Mouse (Mus musculus): ENCODE measurements at regions not wholly inside any gene's neighbourhood (a gene's known extent, or its start where the extent isn't known, plus 50 kb on each side); places are given as distances from the start of the nearest gene placed in this dataset.
A peak's percentile ranks its signal among the peaks of the same experiment; 100 is the strongest.

DNA sequence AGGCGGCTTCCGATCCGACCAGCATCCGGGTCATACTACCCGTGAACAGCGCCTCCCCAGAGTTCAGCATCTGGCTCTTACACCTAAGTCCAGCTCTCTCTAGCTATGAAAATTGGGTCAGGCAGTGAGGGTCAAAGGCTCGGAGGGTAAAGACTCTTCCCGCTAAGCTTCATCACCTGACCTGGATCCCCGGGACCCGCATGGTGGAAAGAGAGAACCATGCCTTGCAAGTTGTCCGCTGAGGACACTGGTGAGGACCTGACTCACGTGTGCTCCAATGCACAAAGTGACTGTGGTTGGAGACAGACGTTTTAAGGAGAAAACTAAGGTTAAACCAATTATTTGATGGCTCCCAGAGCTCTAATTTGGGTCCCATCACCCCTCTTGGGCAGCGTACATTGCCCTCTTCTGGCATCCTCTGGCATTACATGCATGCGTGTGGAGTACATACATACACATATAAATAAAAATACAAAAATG, 74.6 kb upstream of the Sall4 start:
- peaks cover 59% of the 10 kb centered on the region for H3K27me3 ChIP-seq
- H3K36me3 ChIP-seq = no peaks in the 10 kb centered on the region
- no peak overlapping the region for H3K4me3 ChIP-seq
- H3K27ac ChIP-seq = no peak overlapping the region
- peak overlapping the region; percentile 31 for H3K4me2 ChIP-seq
- H3K4me1 ChIP-seq (replicated peaks) = peaks cover 37% of the 10 kb centered on the region
- WGBS = 12% methylated on average over 15 of the region's 15 CpGs
- H3K9ac ChIP-seq = no peak overlapping the region
- no peaks in the 10 kb centered on the region for H3K9me3 ChIP-seq
- no peak for ATAC-seq (ENCODE audit: low FRiP score)

DNA sequence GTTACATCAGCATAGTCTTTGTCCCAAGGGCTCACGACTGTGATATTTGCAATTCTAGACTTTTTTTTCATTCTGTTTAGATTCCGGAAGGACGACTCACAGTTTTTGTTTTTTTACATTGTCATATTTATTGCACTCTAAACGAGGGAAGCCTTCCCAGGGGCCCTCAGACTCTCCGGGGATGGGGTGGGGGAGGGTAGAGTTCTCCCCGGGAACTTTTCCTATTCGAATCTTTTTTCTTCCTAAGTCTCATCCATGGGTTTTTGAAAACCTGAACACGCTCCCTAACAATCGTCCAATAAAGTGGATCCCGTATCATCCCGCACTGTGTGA, 73.9 kb upstream of the Sall4 start:
- no peaks in the 10 kb centered on the region for H3K36me3 ChIP-seq

GRCm38 (mm10) chr2:168840853-168841712, 73.3 kb upstream of the Sall4 start:
- peaks cover 37% of the 10 kb centered on the region for H3K4me1 ChIP-seq (replicated peaks)
- no peak overlapping the region for H3K27ac ChIP-seq
- no peaks in the 10 kb centered on the region for H3K36me3 ChIP-seq
- H3K27me3 ChIP-seq = peaks cover 52% of the 10 kb centered on the region
- no peak overlapping the region for H3K4me2 ChIP-seq
- ATAC-seq (ENCODE audit: low FRiP score) = no peak
- 4% methylated on average over 19 of the region's 19 CpGs for WGBS
- H3K4me3 ChIP-seq = no peak overlapping the region
- H3K9ac ChIP-seq = no peak overlapping the region
- H3K9me3 ChIP-seq = no peaks in the 10 kb centered on the region

More for the DNA sequence above, 73.9 kb upstream of the Sall4 start:
- Histone ChIP-seq H3K9ac (no peak overlapping the region), H3K27me3 (peaks cover 58% of the 10 kb centered on the region), H3K27ac (no peak overlapping the region), H3K4me1 (replicated peaks) (peaks cover 37% of the 10 kb centered on the region), H3K4me2 (peak overlapping the region; percentile 31; the same call in 1 of the 2 replicates), H3K4me3 (no peak overlapping the region), H3K9me3 (no peaks in the 10 kb centered on the region)
- 1% methylated on average over 11 of the region's 11 CpGs for WGBS
- no peak for ATAC-seq (ENCODE audit: low FRiP score)

GRCm38 (mm10) chr2:168839811-168840655, 72.3 kb upstream of the Sall4 start:
- ATAC-seq (ENCODE audit: low FRiP score) = peak; percentile 77; the same call in 1 of the 2 replicates
- Histone ChIP-seq H3K4me2 (peak overlapping the region; percentile 45), H3K27ac (no peak overlapping the region), H3K27me3 (peaks cover 42% of the 10 kb centered on the region), H3K9me3 (no peaks in the 10 kb centered on the region), H3K9ac (peak overlapping the region; percentile 30; the same call in 1 of the 2 replicates), H3K36me3 (no peaks in the 10 kb centered on the region), H3K4me3 (peak overlapping the region; percentile 19), H3K4me1 (replicated peaks) (peaks cover 37% of the 10 kb centered on the region)
- 2% methylated on average over 24 of the region's 24 CpGs for WGBS

DNA sequence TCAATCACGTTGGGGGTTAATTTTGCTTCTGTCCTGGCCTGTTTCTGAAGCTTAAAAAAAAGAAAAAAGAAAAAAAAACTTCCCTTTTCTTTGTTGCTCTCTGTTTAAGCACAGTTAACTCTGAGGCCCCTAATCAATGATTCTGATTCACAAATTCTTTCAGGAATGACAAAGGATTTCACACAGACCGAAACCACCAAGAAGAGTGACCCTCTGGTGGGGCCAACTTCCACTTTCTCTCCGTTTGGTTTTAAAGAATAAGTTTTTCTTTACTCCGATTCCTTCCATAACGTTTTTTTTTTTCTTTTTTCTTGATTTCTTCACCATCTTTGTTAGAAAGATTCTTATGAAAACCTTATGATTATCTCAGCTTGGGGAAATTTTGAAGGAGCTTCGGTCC, 71.5 kb upstream of the Sall4 start:
- 8% methylated on average over 6 of the region's 6 CpGs for WGBS
- no peak for ATAC-seq (ENCODE audit: low FRiP score)

DNA sequence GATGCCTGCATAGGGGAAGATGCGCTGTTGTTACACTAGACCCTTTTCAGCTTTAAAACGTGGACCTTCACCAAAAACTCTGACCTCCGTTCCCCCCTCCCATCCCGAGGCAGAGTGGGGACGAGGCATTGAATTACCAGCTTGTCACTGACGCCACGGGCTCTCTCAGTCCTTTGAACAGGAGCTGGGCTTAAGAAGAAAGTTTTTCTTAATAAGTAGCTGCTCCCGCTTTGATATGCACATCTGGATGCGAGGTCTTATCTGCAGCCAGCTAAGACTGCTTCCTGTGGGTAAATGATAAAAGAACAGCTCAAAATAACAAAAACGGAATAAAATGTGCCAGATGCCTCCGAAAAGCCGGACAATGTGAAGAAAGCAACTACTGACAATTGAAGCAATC, 70.9 kb upstream of the Sall4 start:
- Histone ChIP-seq H3K27ac (no peak overlapping the region), H3K36me3 (no peaks in the 10 kb centered on the region), H3K9ac (0 out of 2 replicates have a peak overlapping the region, but pooled peaks have one; percentile 19), H3K4me3 (no peak overlapping the region), H3K9me3 (no peaks in the 10 kb centered on the region), H3K4me2 (peak overlapping the region; percentile 6; the same call in 1 of the 2 replicates), H3K4me1 (replicated peaks) (peaks cover 37% of the 10 kb centered on the region), H3K27me3 (peaks cover 35% of the 10 kb centered on the region)
- WGBS = 4% methylated on average over 12 of the region's 12 CpGs
- ATAC-seq (ENCODE audit: low FRiP score) = no peak

More for the DNA sequence above, 71.5 kb upstream of the Sall4 start:
- Histone ChIP-seq H3K4me1 (replicated peaks) (peaks cover 37% of the 10 kb centered on the region), H3K4me2 (no peak overlapping the region), H3K36me3 (no peaks in the 10 kb centered on the region), H3K9ac (no peak overlapping the region), H3K27ac (no peak overlapping the region), H3K27me3 (peaks cover 39% of the 10 kb centered on the region), H3K9me3 (no peaks in the 10 kb centered on the region), H3K4me3 (no peak overlapping the region)

DNA sequence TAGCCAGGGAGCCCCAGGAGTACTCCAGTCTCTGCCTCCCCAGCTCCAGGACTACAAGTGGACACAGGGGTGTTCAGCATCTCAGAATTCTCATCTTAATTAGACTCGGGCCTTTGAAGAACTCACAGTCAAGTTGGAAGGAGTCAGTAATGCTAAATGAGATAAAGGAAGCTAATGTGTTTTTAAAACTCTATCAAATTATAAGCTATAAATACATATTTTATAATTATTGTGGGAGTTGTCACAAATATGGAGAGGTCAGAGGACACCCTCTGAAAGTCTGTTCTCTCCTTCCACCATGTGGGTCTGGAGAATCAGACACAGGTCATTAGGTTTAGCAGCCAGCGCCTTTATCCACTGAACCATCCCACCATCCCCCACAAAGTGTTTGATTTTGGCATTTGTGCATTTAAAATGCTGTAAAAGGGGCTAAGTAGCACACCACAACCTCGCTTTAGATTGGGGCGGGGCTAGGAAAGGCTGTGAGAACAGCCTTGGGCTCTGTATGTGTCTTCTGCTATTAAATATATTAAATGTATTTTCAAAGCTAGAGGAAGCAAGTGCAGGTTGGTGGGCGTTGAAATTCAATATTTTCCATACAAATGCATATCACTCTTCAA, 70.3 kb upstream of the Sall4 start:
- no peak for ATAC-seq (ENCODE audit: low FRiP score)

DNA sequence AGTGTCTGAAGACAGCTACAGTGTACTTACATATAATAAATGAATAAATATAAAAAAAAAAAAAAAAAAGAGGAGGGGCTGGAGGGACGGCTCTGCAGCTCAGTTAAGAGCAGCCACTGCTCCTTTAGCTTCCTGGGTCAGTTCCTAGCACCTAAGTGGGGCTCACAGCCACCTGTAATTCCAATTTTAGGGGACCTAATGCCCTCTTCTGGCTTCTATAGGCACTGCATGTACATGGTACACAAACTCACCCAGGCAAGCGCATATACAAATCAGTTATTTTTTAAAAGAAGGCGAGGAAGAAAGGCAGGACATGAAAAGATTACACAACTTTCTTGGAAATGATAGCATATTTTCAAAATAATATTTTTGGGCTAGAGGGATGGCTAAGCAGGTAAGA, 67.0 kb upstream of the Sall4 start:
- H3K9ac ChIP-seq = no peak overlapping the region
- no peaks in the 10 kb centered on the region for H3K9me3 ChIP-seq
- peaks cover 6% of the 10 kb centered on the region; the same call in 1 of the 2 replicates for H3K27me3 ChIP-seq
- H3K4me2 ChIP-seq = no peak overlapping the region
- no peak overlapping the region for H3K4me3 ChIP-seq
- 95% methylated on average over 3 of the region's 3 CpGs for WGBS
- H3K36me3 ChIP-seq = no peaks in the 10 kb centered on the region
- no peak for ATAC-seq (ENCODE audit: low FRiP score)
- peaks cover 17% of the 10 kb centered on the region for H3K4me1 ChIP-seq (replicated peaks)
- no peak overlapping the region for H3K27ac ChIP-seq

More for the DNA sequence above, 70.3 kb upstream of the Sall4 start:
- Histone ChIP-seq H3K27me3 (peaks cover 31% of the 10 kb centered on the region), H3K4me2 (no peak overlapping the region), H3K9ac (no peak overlapping the region), H3K9me3 (no peaks in the 10 kb centered on the region), H3K4me3 (no peak overlapping the region), H3K36me3 (no peaks in the 10 kb centered on the region), H3K27ac (no peak overlapping the region), H3K4me1 (replicated peaks) (peaks cover 37% of the 10 kb centered on the region)
- 21% methylated on average over 5 of the region's 5 CpGs for WGBS

DNA sequence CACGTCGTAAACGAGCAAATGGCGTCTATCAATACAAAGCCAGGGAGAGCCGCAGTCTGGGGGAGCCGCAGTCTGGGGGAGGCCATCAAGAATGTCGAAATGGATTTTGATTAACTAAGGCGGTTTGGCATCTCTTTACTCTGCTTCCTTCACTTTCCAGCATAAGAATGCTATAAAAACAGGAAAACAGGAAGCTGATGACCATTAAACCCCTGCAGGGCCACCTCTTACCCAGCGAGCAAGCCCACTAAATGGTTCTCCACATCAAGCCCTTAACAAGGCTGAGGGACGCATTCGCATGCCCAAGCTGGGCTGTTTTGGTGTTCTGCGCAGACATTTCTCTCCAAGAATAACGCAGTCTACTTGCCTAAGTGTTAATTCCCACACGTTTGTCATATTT, 64.0 kb upstream of the Sall4 start:
- no peaks in the 10 kb centered on the region for H3K9me3 ChIP-seq
- 50% methylated on average over 14 of the region's 14 CpGs for WGBS
- H3K27ac ChIP-seq = no peak overlapping the region
- H3K9ac ChIP-seq = no peak overlapping the region
- H3K4me1 ChIP-seq (replicated peaks) = no peaks in the 10 kb centered on the region
- H3K4me2 ChIP-seq = no peak overlapping the region
- no peak for ATAC-seq (ENCODE audit: low FRiP score)
- no peaks in the 10 kb centered on the region for H3K27me3 ChIP-seq
- no peaks in the 10 kb centered on the region for H3K36me3 ChIP-seq
- H3K4me3 ChIP-seq = no peak overlapping the region

- Histone ChIP-seq H3K4me3 (no peak overlapping the region), H3K9me3 (no peaks in the 10 kb centered on the region), H3K9ac (no peak overlapping the region), H3K27me3 (no peaks in the 10 kb centered on the region), H3K4me2 (no peak overlapping the region), H3K4me1 (replicated peaks) (no peaks in the 10 kb centered on the region), H3K27ac (no peak overlapping the region), H3K36me3 (no peaks in the 10 kb centered on the region)
- ATAC-seq (ENCODE audit: low FRiP score) = no peak
- WGBS = 78% methylated on average over 10 of the region's 10 CpGs
Measured at GRCm38 (mm10) chr2:168820648-168821047, 52.9 kb upstream of the Sall4 start.
